Mouse (Mus musculus) layer of hippocampus, adult 8-10 months (tissue): ENCODE results near the gene Cltrn. TPM values are rescaled to one million over a fixed set of nuclear protein-coding genes. Genes with fewer than 3 reads are reported as not detected.

Experiments used
- DNase-seq, 2 experiments: peaks; one replicate each; pipeline ENCODE4 v3.0.0; 2022; ENCODE audit warnings: low spot score in 2 of 2
- total RNA-seq, 4 experiments: library from RNA; stranded (reverse); gene quantifications; 2 replicates each; pipeline ENCODE4 v1.2.4; 2022

Cltrn gene
- under 1 TPM in 1 of 4 experiments, not detected in 3; 0.39 TPM for total RNA-seq

DNA sequence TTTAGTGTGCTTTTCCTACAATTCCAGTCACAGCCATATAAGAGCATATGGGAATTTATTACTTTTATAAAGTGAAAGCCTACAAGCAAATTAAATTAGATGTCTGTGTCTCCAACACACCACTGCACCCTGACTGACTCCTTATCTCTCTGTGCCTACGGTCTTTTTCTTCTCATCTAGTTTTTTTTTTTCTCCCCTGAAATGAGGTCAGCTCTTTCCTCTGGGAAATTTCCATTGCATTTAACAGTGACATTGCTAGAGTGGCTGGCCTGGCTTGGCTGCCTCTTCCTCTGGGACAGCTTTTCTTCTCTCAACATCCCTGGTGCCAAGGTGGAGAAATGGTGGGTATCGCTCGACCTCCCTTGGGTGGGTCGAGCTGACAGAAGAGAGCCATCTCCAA, at the start of gene Cltrn:
Gene Cltrn, plus strand, starts transcription at position 249 of the 400 bp plus-strand sequence.
- no peak for DNase-seq

GRCm38 (mm10) chrX:164038882-164039281, 49.7 kb upstream of the Cltrn start:
- no peak for DNase-seq

GRCm38 (mm10) chrX:164042069-164042468, 46.6 kb upstream of the Cltrn start:
- DNase-seq, result peak in 1 of 2 experiments; percentile 40

DNA sequence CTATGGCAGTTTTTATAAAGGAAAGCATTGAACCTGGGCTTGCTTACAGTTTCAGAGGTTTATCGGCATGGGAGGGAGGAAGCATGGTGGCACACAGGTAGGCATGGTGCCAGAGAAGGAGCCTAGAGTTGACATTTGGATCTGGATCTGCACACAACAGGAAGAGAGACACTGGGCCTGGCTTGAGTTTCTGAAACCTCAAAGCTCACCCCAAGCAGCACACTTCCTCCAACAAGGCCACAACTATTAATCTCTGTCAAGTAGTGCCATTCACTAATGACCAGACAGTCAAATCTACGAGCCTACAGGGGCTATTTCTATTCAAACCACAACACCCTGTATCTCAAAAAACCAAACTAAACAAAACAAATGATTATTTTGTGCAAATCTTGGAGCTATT, 41.9 kb upstream of the Cltrn start:
- DNase-seq, result no peak

DNA sequence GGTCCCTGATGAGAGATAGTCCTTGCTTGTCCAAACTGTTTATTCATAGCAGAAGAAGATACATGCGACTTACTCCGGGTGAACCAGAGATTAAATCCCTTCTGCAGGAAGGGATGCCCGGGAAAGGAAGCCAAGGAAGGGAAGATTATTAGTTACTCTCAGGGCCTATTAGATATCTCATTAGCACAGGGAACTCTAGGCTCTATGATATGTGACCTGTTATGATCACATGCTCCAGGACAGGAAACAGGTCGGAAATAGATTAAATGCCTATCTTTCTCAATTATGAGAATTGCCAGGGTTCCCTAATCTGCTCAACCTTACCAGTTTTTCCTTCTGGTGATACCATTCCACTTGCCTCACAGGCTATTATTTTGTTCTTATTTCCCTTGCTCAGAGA, 32.9 kb upstream of the Cltrn start:
- no peak for DNase-seq

- no peak for DNase-seq
Measured at GRCm38 (mm10) chrX:164058523-164058922, 30.1 kb upstream of the Cltrn start.

GRCm38 (mm10) chrX:164059070-164059469, 29.6 kb upstream of the Cltrn start:
- no peak for DNase-seq

DNA sequence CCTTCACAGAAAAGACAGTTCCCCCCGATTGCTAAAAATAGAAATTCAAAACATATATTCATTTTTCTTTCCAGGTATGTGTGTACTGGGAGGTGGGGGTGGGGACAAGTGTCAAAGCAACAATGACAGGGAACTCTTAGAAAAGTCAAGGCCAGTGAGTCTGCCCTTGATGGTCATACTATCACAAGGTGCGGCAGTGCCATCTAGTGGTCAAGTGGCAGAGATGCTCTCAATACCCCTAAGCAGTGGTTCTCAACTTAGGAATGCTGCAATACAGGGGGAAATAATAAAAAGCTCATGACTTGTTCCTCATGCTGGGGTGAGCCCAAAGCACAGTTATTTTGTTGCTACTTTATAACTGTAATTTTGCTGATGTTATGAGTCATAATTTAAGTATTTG, 22.4 kb upstream of the Cltrn start:
- peak; percentile 22 to 24 for DNase-seq

- no peak for DNase-seq
Measured at GRCm38 (mm10) chrX:164068968-164069367, 19.7 kb upstream of the Cltrn start.

DNA sequence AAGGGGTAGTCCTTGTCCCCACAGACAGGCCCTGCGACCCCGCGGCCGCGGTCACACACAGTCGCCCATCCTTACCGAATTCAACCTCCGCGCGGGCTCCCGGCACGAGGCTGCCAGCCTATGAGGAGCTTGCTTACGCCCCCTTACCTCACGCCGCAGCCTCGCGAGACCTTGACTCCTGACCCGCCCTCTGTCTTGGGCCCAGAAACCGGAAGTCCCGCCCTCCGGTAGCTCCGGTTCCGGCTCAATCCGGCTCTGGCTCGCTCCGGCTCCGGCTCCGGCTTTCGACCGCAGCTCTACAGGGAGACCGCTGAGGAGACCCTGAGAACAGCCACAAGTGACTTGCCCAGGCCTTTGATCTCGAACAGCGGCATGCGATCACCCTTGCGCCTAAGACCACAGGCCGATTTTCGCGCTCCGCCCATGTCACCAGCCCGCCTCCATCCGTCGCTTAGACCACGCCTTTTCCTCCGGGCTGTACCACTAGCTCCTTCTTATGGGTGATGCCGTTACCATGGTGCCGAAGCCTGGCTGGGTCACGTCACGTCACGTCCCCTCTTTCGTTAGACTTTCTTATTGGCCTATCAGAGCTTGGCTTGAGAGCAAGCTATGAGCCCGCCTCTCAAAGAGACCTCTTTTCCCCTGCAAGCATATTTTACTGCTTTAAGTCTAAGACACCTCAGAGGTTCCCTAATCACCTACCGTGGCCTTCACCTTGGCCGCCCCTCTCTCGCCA, 12.4 kb upstream of the Cltrn start, which contains the start of gene Siah1b:
Gene Siah1b, minus strand, starts transcription at position 454 of the 736 bp plus-strand sequence.
- DNase-seq, result peak; percentile 92 to 95

- no peak for DNase-seq
Measured at GRCm38 (mm10) chrX:164082030-164082429, 6.6 kb upstream of the Cltrn start.

DNA sequence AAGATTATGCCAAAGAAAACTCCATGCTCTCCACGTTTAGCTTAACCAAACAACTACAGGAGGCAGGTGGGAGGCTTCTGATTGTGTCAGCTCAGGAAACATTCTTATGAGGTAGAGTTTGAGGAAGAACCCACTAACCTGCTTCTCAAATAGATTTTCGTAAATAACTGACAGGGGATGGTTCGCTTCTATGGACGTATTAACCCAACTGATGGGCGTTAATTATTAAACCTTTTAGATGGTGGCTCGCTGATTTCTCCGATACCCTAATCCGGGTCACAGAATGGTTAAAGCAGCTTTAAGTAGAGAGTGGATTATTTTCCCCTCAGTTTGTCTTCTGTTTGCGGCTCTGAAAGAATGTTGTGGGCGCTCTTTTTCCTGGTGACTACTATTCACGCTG, 1.3 kb downstream of the Cltrn start:
- DNase-seq, result no peak

GRCm38 (mm10) chrX:164092300-164093169, 3.9 kb downstream of the Cltrn start:
- DNase-seq, result no peak

DNA sequence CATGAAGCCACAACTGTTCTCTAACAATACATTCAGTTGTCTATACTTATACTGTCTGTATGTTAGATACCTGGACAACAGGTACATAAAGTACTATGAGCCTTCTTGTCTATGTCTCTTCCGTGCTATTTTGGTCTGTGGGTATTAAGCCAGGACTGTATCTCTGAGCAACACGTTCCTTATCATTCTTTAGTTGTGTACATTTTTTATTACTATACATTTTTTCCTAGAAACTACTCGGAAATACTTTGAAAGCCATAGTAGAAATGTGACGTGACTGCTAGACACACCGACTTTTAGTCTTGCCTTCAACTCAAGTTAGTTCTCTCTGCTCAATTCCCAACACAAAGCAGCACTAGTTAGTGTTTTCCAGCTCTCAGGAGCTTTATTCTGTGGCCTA, 4.8 kb downstream of the Cltrn start:
- no peak for DNase-seq

DNA sequence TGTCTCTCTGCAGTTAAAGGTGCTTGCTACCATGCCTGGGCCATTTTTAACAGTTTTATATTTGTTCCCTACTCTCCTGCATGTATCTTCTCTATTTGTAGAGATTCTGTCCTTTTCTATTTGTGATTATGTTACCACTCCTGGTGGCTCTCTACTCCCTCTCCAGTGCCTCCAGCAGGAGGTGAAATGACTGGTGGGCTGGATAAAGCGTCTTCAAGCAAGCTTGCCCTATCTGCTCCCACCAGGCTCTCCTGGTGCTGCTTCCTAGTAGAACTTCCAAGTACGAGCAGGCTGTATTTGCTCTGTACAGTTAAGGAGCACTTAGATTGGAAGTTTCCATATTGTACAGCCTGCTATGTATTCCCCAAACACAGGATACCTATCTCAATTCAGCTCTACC, 7.2 kb downstream of the Cltrn start:
- DNase-seq, result no peak

DNA sequence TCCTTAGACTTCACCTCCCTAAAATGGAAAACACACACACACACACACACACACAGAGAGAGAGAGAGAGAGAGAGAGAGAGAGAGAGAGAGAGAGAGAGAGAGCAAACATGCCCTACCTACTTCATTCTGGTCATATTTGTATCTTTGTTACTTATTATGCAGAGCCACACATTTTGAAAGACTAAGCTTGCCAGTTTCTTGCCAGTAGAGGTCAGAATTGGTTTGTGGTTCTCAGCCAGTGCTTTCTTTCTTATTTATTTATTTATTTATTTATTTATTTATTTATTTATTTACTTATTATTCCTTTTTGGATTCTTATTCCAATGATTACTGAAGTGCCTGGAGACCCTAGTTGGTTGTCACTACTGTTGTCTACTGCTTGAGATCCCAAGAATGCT, 12.9 kb downstream of the Cltrn start:
- no peak for DNase-seq

DNA sequence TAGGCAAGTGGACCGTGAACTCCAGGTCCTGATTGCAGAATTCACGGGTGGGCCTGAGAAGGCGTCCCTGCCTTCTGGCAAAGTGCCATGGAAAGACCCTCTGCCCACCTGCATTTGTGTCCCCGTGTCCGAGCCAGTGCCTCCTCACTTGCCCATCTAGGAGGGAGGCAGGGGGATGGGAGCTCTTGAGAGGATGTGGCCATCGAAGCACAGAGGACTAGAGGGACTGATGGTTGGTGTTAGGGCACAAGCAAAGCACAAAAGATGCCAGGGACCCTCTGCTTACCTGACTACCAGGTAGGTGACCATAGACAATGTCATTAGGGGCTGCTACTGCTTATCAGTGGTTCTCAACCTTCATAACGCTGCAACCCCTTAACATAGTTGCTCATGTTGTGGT, 13.6 kb downstream of the Cltrn start:
- DNase-seq, result no peak

GRCm38 (mm10) chrX:164102656-164103055, 14.0 kb downstream of the Cltrn start:
- no peak for DNase-seq

DNA sequence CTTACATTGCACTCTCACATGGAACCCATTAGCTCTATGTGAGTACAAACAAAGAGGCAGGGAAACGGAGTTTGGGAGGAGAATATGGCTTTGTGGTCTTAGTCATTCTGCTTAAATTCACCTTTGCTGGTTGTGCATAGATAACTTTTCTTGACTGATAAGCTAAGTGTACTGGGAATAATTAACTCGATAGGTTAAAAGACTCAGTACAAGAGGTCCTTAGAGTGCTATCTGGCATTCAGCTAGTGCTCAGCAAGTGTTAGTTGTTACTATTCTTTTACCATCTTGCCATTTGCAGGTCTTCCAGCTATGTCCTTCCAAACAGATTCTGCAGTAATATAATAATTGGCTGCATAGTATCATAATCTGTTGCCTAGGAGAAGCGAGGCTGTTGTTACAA, 22.5 kb downstream of the Cltrn start:
- no peak for DNase-seq

- no peak for DNase-seq
Measured at GRCm38 (mm10) chrX:164113744-164114143, 25.1 kb downstream of the Cltrn start.

GRCm38 (mm10) chrX:164123942-164124341, 35.3 kb downstream of the Cltrn start:
- no peak for DNase-seq

- no peak for DNase-seq
Measured at GRCm38 (mm10) chrX:164133531-164133930, 44.9 kb downstream of the Cltrn start.
